Mouse (Mus musculus): ENCODE data around the gene Nckipsd. TPM values are rescaled to one million over a fixed set of nuclear protein-coding genes. Genes with fewer than 3 reads are reported as not detected.

Nckipsd gene
- polyA plus RNA-seq, 1 experiment from 2014 or later: 14.5 TPM

DNA sequence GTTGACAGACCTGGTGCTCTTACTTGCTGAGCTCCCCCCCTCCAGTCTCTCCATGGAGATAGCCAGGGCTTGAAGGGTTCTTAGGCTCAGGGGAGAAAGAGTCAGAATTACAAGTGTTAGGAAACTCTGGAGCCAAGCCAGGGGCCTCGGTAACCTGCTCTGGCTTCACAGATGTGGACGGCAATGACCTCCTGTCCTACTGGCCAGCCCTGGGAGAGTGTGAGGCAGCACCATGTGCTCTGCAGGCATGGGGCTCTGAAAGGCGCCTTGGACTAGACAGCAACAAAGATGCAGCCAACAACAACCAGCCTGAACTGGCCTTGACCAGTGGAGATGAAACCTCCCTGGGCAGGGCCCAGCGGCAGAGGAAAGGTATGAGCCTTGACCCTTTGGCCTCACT lies 39.2 kb downstream of the Nckipsd start:
- no peak overlapping the region for H3K9ac ChIP-seq (ENCODE audit: low read length)
- 82% methylated on average over 4 of the region's 4 CpGs for WGBS
- H3K4me2 ChIP-seq (ENCODE audit: low read depth): no peak overlapping the region
- DNase-seq (ENCODE audit: low spot score) (no peak), ATAC-seq (ENCODE audit: insufficient read depth, low FRiP score, low TSS enrichment) (no peak)
- no peak overlapping the region for H3K27ac ChIP-seq (ENCODE audit: low read depth, low read length)
- no peaks in the 10 kb centered on the region for H3K36me3 ChIP-seq (ENCODE audit: control insufficient read depth, insufficient read depth, low read length)
- H3K4me1 ChIP-seq (ENCODE audit: control insufficient read depth, insufficient read depth, low read length): no peaks in the 10 kb centered on the region
- H3K4me3 ChIP-seq (ENCODE audit: low read depth, low read length): no peak overlapping the region
- no peaks in the 10 kb centered on the region for H3K27me3 ChIP-seq (ENCODE audit: control insufficient read depth, insufficient read depth, low read length)
- no peaks in the 10 kb centered on the region for H3K9me3 ChIP-seq (ENCODE audit: control insufficient read depth, low read length)

DNA sequence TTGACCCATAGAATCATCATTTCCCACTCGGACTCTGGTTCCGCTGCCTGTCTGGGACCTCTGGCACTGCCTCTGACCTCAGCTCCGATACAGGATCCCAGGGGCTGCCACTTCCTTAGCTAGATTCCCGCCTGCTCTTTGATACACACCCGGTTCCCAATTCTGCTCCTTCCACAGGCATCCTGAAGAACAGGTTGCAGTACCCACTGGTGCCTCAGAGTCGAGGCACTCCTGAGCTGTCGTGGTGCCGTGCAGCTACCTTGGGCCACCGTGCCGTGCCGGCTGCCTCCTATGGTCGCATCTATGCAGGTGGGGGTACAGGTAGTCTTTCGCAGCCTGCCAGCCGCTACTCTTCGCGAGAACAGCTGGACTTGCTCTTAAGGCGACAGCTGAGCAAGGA lies 40.3 kb downstream of the Nckipsd start:
- H3K9ac ChIP-seq (ENCODE audit: low read length): no peak overlapping the region
- 83% methylated on average over 17 of the region's 17 CpGs for WGBS
- H3K4me3 ChIP-seq (ENCODE audit: low read depth, low read length): no peak overlapping the region
- H3K36me3 ChIP-seq (ENCODE audit: control insufficient read depth, insufficient read depth, low read length): no peaks in the 10 kb centered on the region
- H3K27me3 ChIP-seq (ENCODE audit: control insufficient read depth, insufficient read depth, low read length): no peaks in the 10 kb centered on the region
- no peak overlapping the region for H3K4me2 ChIP-seq (ENCODE audit: low read depth)
- DNase-seq (ENCODE audit: low spot score) (no peak), ATAC-seq (ENCODE audit: insufficient read depth, low FRiP score, low TSS enrichment) (no peak)
- no peaks in the 10 kb centered on the region for H3K9me3 ChIP-seq (ENCODE audit: control insufficient read depth, low read length)
- H3K4me1 ChIP-seq (ENCODE audit: control insufficient read depth, insufficient read depth, low read length): no peaks in the 10 kb centered on the region
- H3K27ac ChIP-seq (ENCODE audit: low read depth, low read length): no peak overlapping the region

DNA sequence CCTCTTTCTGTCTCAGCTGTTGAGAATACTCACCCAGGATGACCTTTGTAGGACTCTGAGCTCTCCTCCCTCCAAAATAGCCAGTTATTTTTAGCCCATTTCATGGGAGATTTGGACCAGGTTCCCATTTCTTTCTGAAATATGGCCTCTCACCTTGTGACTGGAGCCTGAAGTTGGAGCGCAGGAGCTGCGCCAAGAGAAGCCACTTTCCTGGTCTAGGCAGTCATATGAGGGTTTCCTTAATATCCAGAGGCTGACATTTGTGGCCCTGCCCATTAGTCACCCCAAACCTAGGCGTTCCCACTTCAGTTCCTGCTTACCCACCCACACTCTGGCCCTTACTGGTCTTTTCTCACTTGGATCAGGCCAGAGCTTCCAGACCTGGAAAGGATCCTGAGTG lies 44.8 kb downstream of the Nckipsd start, which contains the start of gene Slc26a6:
TSS of gene Slc26a6 (plus strand) at position 308 of the 400 bp plus-strand sequence.
- no peaks in the 10 kb centered on the region for H3K36me3 ChIP-seq (ENCODE audit: control insufficient read depth, insufficient read depth, low read length)
- H3K27ac ChIP-seq (ENCODE audit: low read depth, low read length): 0 out of 2 replicates have a peak within 1 kb of the TSS, but pooled peaks have one; percentile 27
- peak within 1 kb of the TSS; percentile 66 for H3K9ac ChIP-seq (ENCODE audit: low read length)
- WGBS: 94% methylated on average over 3 of the region's 3 CpGs
- H3K4me1 ChIP-seq (ENCODE audit: control insufficient read depth, insufficient read depth, low read length): peaks cover 5% of the 10 kb centered on the region; the same call in 1 of the 2 replicates
- no peaks in the 10 kb centered on the region for H3K27me3 ChIP-seq (ENCODE audit: control insufficient read depth, insufficient read depth, low read length)
- ATAC-seq (ENCODE audit: insufficient read depth, low FRiP score, low TSS enrichment) (no peak), DNase-seq (ENCODE audit: low spot score) (no peak)
- H3K9me3 ChIP-seq (ENCODE audit: control insufficient read depth, low read length): no peaks in the 10 kb centered on the region
- H3K4me3 ChIP-seq (ENCODE audit: low read depth, low read length): peak within 1 kb of the TSS; percentile 70
- peak within 1 kb of the TSS; percentile 93 for H3K4me2 ChIP-seq (ENCODE audit: low read depth)

DNA sequence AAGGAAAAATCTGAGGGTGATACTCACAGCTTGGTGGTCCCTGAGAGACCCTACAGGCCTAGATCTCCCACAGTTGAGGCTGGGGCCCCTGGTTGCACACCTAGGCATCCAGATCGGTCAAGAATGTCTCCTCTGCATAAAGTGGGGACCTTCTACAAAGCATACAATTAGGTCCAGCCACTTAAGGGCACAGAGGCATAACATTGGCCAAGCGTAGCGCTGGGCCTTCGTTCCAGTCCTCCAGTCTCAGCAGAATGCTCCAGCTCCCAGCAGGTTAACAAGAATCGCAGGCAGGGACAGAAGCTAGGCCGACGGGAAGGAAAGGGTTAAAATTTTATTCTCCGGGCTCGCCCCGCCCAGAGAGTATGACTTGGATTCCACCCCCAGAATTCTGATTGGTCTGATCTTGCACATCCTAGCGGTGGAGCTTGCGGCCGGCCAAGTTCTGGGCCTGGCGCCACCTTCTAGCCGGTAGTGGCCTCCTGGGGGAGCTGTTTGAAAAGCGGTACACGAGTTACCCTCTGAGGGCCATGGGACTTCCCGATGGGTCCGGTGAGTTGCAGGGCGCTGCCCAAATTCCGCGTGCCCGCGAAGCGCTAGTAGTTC lies 45.6 kb downstream of the Nckipsd start:
- peak overlapping the region; percentile 70 for H3K4me3 ChIP-seq (ENCODE audit: low read depth, low read length)
- no peaks in the 10 kb centered on the region for H3K9me3 ChIP-seq (ENCODE audit: control insufficient read depth, low read length)
- DNase-seq (ENCODE audit: low spot score) (peak; percentile 92), ATAC-seq (ENCODE audit: insufficient read depth, low FRiP score, low TSS enrichment) (peak; percentile 86)
- peak overlapping the region; percentile 66 for H3K9ac ChIP-seq (ENCODE audit: low read length)
- no peaks in the 10 kb centered on the region for H3K27me3 ChIP-seq (ENCODE audit: control insufficient read depth, insufficient read depth, low read length)
- WGBS: 3% methylated on average over 25 of the region's 25 CpGs
- H3K36me3 ChIP-seq (ENCODE audit: control insufficient read depth, insufficient read depth, low read length): no peaks in the 10 kb centered on the region
- 0 out of 2 replicates have a peak overlapping the region, but pooled peaks have one; percentile 27 for H3K27ac ChIP-seq (ENCODE audit: low read depth, low read length)
- H3K4me1 ChIP-seq (ENCODE audit: control insufficient read depth, insufficient read depth, low read length): peaks cover 5% of the 10 kb centered on the region; the same call in 1 of the 2 replicates
- H3K4me2 ChIP-seq (ENCODE audit: low read depth): peak overlapping the region; percentile 93

DNA sequence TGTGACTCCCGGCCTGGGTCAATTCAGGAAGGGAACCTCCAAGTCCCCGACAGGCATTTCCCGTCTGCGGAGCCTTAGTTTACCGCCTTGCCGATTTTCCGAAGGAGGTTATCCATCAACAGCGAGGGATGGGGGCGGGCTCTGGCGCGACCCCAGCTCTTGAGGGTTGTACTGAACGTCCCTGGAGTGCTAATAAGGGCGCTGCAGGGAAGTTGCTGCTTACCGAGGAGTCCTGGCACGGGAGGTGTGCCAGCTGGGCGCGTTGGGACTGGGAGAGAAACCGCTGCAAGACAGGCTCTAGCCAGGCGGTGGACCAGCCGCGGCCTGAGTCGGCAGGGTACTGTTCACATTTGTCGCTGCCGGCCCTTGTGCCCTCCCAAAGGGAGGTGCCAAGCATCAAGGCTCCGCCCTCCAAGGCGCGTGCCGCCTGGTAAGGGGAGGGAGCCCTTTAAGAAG lies 46.1 kb downstream of the Nckipsd start:
- Histone ChIP-seq H3K9me3 (ENCODE audit: control insufficient read depth, low read length) (no peaks in the 10 kb centered on the region), H3K9ac (ENCODE audit: low read length) (peak overlapping the region; percentile 66)
- WGBS: under 1% methylated on average over 28 of the region's 28 CpGs

DNA sequence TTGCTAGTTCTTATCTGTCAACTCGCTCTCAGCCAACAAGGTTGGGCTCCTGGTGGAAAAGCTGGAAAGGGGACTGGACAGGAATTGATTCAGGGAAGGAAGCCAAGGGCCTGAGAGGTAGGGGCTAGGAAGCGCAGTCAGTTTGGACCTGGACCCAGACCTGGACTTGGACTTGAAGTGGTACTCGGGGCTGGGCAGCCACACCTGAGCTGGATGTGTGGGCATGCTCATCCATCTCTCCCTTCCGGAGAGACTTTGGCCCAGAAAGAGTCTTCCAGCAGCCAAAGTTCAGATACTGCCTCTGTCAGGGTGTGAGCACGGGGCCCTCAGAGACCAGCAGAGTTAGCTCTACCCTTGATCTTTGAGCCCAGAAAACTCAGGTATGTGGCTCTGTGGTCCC lies 47.2 kb downstream of the Nckipsd start:
- Histone ChIP-seq H3K9ac (ENCODE audit: low read length) (no peak overlapping the region), H3K4me1 (ENCODE audit: control insufficient read depth, insufficient read depth, low read length) (peaks cover 5% of the 10 kb centered on the region; the same call in 1 of the 2 replicates), H3K36me3 (ENCODE audit: control insufficient read depth, insufficient read depth, low read length) (no peaks in the 10 kb centered on the region), H3K4me3 (ENCODE audit: low read depth, low read length) (no peak overlapping the region; the same call in 1 of the 2 replicates), H3K4me2 (ENCODE audit: low read depth) (no peak overlapping the region), H3K27me3 (ENCODE audit: control insufficient read depth, insufficient read depth, low read length) (no peaks in the 10 kb centered on the region), H3K9me3 (ENCODE audit: control insufficient read depth, low read length) (no peaks in the 10 kb centered on the region), H3K27ac (ENCODE audit: low read depth, low read length) (no peak overlapping the region)
- ATAC-seq (ENCODE audit: insufficient read depth, low FRiP score, low TSS enrichment) (no peak), DNase-seq (ENCODE audit: low spot score) (no peak)
- 60% methylated on average over 5 of the region's 5 CpGs for WGBS

More for the DNA sequence above, 46.1 kb downstream of the Nckipsd start:
- peaks cover 5% of the 10 kb centered on the region; the same call in 1 of the 2 replicates for H3K4me1 ChIP-seq (ENCODE audit: control insufficient read depth, insufficient read depth, low read length)
- ATAC-seq (ENCODE audit: insufficient read depth, low FRiP score, low TSS enrichment) (peak; percentile 86), DNase-seq (ENCODE audit: low spot score) (peak; percentile 87)
- H3K4me2 ChIP-seq (ENCODE audit: low read depth): peak overlapping the region; percentile 93
- H3K36me3 ChIP-seq (ENCODE audit: control insufficient read depth, insufficient read depth, low read length): no peaks in the 10 kb centered on the region
- 0 out of 2 replicates have a peak overlapping the region, but pooled peaks have one; percentile 27 for H3K27ac ChIP-seq (ENCODE audit: low read depth, low read length)
- H3K27me3 ChIP-seq (ENCODE audit: control insufficient read depth, insufficient read depth, low read length): no peaks in the 10 kb centered on the region
- H3K4me3 ChIP-seq (ENCODE audit: low read depth, low read length): peak overlapping the region; percentile 70

DNA sequence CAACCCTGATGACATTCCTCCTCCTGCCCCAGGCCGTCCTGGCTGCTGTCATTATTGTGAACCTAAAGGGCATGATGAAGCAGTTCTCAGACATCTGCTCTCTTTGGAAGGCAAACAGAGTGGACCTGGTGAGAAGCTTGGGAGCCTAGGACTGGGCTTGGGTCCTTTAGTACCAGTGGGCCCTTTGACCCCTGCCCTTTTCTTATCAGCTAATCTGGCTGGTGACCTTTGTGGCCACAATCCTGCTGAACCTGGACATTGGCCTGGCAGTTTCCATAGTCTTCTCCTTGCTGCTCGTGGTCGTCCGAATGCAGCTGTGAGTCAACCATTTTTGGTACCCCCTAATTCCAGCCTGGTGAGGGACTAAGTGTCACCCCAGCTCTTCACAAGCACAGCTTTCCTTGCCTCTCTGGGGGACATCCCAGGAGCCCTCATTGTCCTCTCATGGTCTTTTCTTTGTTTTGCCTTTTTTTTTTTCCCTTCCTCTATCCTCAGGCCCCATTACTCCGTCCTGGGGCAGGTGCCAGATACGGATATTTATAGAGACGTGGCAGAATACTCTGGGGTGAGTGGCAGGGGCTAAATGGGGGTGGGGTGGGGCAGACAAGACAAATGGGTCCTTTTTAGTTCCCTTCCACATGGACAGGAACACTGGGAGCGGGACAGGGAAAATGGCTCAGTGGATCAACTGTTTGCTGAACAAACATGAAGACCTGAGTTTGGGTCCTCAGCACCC lies 50.8 kb downstream of the Nckipsd start:
- Histone ChIP-seq H3K36me3 (ENCODE audit: control insufficient read depth, insufficient read depth, low read length) (no peaks in the 10 kb centered on the region), H3K9me3 (ENCODE audit: control insufficient read depth, low read length) (no peaks in the 10 kb centered on the region), H3K4me1 (ENCODE audit: control insufficient read depth, insufficient read depth, low read length) (0 out of 2 replicates have a peak, but pooled peaks cover 2% of the 10 kb centered on the region), H3K4me2 (ENCODE audit: low read depth) (no peak overlapping the region), H3K27ac (ENCODE audit: low read depth, low read length) (no peak overlapping the region), H3K27me3 (ENCODE audit: control insufficient read depth, insufficient read depth, low read length) (no peaks in the 10 kb centered on the region), H3K4me3 (ENCODE audit: low read depth, low read length) (no peak overlapping the region), H3K9ac (ENCODE audit: low read length) (no peak overlapping the region)
- 81% methylated on average over 8 of the region's 8 CpGs for WGBS
- ATAC-seq (ENCODE audit: insufficient read depth, low FRiP score, low TSS enrichment) (no peak), DNase-seq (ENCODE audit: low spot score) (no peak)

All from neural tube, embryonic 11.5 days (tissue).